Mouse (Mus musculus) midbrain, embryonic 13.5 days (tissue): Measurements from ENCODE around the gene Mrps18b. TPM values are rescaled to one million over a fixed set of nuclear protein-coding genes. Genes with fewer than 3 reads are reported as not detected.

Experiments
- microRNA counts: library from miRNA; unstranded; fragments of <30 nt; microRNA quantifications from one replicate; lab custom pipeline; 2016
- microRNA-seq: library from miRNA; unstranded; fragments of <30 nt; microRNA quantifications from one replicate; pipeline ENCODE4, GENCODE M21; 2016
- polyA plus RNA-seq: library from polyadenylated mRNA; unstranded; fragments of >200 nt; fragmentation: Nextera tagmentation; extraction: Ambion mirVana; gene quantifications from 2 replicates; pipeline ENCODE4 v1.2.1, GENCODE M21; 2015

The Mrps18b gene
- polyA plus RNA-seq, 1 experiment from 2014 or later = 49.9 TPM

MicroRNAs encoded within 50 kb of the gene (microRNA counts, 519-probe panel; counts per million panel counts)
- 110 counts per million, percentile 56 among the panel's probes with 10 or more counts for microRNA mmu-miR-1894-3p (lab: Ali Mortazavi, UCI)
- 110 counts per million, percentile 56 among the panel's probes with 10 or more counts for microRNA mmu-miR-1894-5p (lab: Ali Mortazavi, UCI)
- 110 counts per million, percentile 56 among the panel's probes with 10 or more counts for microRNA mmu-miR-877 (lab: Ali Mortazavi, UCI)

Small RNA genes within 50 kb of the gene (microRNA-seq; reads per million reads assigned to microRNA genes)
- not detected for gene Gm28033
- not detected for gene Mir1894
- gene Mir877 = 136 reads per million, percentile 56 among the genes with 10 or more reads in this experiment

Other genes with a start within 250 kb of the Mrps18b start
- gene Vars2, start 248.8 kb downstream of the Mrps18b start, polyA plus RNA-seq = 13.0 and 15.1 TPM in 2 replicates
- 31.5 and 32.0 TPM in 2 replicates for gene Gtf2h4, start 242.7 kb downstream of the Mrps18b start, polyA plus RNA-seq
- gene Ddr1, start 211.8 kb downstream of the Mrps18b start, polyA plus RNA-seq = 163 and 187 TPM in 2 replicates
- 6.7 and 7.1 TPM in 2 replicates for gene Ier3, start 94.7 kb downstream of the Mrps18b start, polyA plus RNA-seq
- gene Flot1, start 93.2 kb downstream of the Mrps18b start, polyA plus RNA-seq = 59.6 and 67.4 TPM in 2 replicates
- gene Tubb5, start 78.1 kb downstream of the Mrps18b start, polyA plus RNA-seq = 1,832 and 1,895 TPM in 2 replicates
- gene Mdc1, start 74.9 kb downstream of the Mrps18b start, polyA plus RNA-seq = 10.3 and 12.7 TPM in 2 replicates
- gene Nrm, start 55.1 kb downstream of the Mrps18b start, polyA plus RNA-seq = 28.9 and 33.2 TPM in 2 replicates
- 23.8 and 27.4 TPM in 2 replicates for gene Ppp1r18, start 50.8 kb downstream of the Mrps18b start, polyA plus RNA-seq
- gene Dhx16, start 36.6 kb downstream of the Mrps18b start, polyA plus RNA-seq = 34.3 and 37.3 TPM in 2 replicates
- 34.7 and 36.8 TPM in 2 replicates for gene 2310061I04Rik, start 19.0 kb downstream of the Mrps18b start, polyA plus RNA-seq
- 458 and 466 TPM in 2 replicates for gene Atat1, start 6.3 kb downstream of the Mrps18b start, polyA plus RNA-seq
- gene Ppp1r10, start within 50 bp of the Mrps18b start, polyA plus RNA-seq = 51.3 and 54.6 TPM in 2 replicates
- gene Abcf1, start 53.4 kb upstream of the Mrps18b start, polyA plus RNA-seq = 107 and 112 TPM in 2 replicates
- gene Gnl1, start 63.5 kb upstream of the Mrps18b start, polyA plus RNA-seq = 46.4 and 50.3 TPM in 2 replicates
- 69.0 and 74.6 TPM in 2 replicates for gene Prr3, start 63.8 kb upstream of the Mrps18b start, polyA plus RNA-seq
- 7.8 and 8.1 TPM in 2 replicates for gene H2-T24, start 104.2 kb upstream of the Mrps18b start, polyA plus RNA-seq
- gene H2-T23, start 116.5 kb upstream of the Mrps18b start, polyA plus RNA-seq = 4.3 and 5.2 TPM in 2 replicates
- gene H2-T22, start 126.4 kb upstream of the Mrps18b start, polyA plus RNA-seq = 4.4 and 4.8 TPM in 2 replicates
- gene Gm6034, start 126.6 kb upstream of the Mrps18b start, polyA plus RNA-seq = not detected in 2 replicates
- not detected in 2 replicates for gene Gm11127, start 142.0 kb upstream of the Mrps18b start, polyA plus RNA-seq
- not detected in 2 replicates for gene Gm19684, start 205.3 kb upstream of the Mrps18b start, polyA plus RNA-seq
- gene Gm7030, start 213.0 kb upstream of the Mrps18b start, polyA plus RNA-seq = not detected in 2 replicates